Mouse (Mus musculus): ENCODE measurements around the gene Cd6.

The Cd6 gene

DNA sequence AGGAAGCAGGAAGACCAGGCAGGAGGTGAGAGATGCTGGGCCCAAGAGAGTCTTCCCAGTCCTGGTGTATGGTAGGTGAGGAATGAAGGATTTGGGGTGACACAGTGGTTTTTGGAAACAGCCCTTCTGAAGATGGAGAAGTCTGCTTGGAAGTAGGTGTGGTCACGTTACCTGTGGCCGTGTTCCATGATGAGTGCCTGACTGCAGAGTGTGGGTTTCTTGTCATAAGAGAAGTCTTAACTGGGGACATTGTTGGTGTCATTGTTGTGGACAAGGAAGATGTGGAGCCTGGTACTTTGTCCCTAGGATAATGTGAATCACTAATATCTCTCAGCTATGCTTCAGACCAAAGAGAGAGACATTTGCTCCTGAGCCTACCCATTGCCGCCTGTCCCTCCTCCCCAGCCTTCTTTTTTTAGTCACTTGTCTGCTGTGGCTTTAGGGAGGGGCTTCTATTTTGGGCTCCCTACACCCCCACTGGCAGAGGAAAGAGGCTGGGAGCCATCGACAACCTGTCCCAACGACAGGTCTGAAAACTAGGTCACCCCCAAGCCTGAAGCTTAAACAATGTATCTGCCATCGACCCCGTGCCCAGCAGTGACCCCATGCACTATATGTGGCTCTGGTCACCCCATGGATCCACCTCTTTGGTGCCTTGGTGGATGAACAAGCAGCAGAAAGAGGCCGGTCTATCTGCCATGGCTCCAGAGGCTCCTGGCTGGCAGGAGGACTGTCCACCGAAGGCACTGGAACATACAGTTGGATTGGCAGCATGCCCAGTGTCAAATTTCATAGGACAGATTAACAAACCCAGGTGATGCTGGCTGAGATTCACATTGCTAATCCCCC lies 69.7 kb downstream of the Cd6 start:
- DNase-seq, result peak; percentile 73

DNA sequence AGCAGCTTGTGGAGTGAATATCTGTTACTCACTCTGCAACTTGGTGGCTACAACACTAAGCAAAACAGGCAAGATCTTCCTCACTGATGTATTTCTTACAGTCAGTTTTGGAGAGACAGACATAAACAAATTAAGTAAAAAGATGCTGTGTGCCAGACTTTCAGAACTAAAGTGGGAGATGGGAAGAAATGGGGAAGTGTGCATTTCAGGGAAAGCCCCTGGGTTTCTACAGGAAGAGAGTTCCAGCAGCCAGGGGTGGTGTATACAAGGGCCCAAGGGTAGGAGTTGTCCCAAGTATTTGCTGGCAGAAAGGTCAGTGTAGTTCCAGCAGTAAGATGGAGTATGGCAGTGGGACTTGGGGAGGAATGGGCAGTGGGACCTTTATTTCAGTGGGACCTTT lies 70.3 kb downstream of the Cd6 start:
- DNase-seq, result no peak

- DNase-seq, result no peak
Observed at GRCm38 (mm10) chr19:10758708-10759107, 71.2 kb downstream of the Cd6 start.

DNA sequence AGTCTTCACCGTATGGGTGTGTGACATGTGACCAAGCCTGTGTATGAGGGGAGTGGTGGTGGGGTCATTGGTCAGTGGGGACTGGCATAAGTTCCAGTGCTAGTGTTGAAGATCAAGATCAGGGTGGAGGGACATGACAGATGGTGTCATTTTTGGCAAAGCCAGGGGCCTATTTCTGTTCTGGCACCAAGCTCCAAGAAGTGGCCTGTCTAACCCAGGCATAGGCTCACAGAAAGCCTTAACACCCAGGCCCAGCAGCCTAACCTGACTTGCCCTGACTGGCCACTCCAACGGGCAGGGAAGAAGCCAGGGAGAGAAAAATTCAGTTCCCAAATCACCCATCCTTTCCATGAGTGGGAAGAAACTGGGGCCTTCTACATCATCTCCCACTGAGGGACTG lies 72.3 kb downstream of the Cd6 start:
- peak; percentile 59 for DNase-seq

- peak; percentile 55 for DNase-seq
Observed at GRCm38 (mm10) chr19:10757125-10757524, 72.7 kb downstream of the Cd6 start.

DNA sequence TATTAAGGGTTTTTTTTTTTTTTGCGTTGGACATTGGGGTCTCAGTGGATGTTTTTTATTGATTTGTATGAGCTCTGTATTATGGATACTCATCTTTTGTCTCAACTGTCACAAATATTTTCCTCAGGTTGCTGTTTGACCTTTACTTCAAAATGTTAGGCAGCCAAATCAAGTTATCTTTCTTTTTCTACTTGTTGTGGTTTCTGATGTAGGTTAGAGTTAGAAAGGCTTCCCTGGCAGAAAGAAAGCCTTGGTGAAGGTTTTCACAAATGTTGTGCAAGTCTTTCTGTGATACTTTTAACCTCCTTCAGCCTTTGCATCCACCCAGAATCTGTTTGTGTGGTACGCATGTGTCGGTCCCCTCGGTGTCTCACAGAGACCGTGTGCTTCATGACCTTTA lies 77.2 kb downstream of the Cd6 start:
- DNase-seq, result no peak

DNA sequence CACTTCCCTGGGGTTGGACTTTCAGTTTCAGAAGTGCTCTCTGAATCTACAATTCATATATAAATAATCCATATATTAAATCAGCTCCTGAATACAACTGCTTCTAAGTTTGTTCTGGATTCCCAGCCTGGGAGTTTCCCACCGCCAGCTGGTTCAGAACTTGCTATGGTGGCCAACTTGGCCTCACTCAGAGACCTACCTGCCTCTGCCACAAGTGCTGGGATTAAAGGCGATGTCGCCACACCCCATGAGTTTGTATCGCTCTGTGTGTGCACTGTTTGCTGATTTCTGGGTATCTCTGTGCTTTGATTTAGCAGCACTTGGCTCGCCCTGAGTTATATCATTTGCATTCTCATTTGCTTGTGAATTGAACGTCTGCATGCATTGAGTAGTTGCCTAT lies 77.8 kb downstream of the Cd6 start:
- no peak for DNase-seq

GRCm38 (mm10) chr19:10751607-10752006 lies 78.3 kb downstream of the Cd6 start:
- no peak for DNase-seq

DNA sequence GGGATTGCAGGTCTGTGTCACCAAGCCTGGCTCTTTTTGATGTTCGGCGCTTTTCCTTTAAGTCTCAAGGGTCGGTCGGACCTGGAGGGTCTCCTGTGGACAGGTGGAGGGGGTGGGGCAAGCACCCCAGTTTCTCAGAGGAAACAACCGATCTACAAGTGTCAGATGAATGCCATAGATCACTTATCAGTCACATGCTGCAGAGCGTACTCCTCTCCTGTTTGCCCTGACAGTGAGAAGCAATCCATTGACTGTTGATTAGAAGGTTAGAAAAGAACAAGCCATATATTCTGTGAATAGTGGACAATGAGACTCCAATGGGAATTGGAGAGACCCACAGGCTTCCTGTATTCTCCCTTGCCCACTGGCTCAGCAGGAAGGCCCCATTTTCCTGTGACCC lies 79.7 kb downstream of the Cd6 start:
- DNase-seq, result no peak

DNA sequence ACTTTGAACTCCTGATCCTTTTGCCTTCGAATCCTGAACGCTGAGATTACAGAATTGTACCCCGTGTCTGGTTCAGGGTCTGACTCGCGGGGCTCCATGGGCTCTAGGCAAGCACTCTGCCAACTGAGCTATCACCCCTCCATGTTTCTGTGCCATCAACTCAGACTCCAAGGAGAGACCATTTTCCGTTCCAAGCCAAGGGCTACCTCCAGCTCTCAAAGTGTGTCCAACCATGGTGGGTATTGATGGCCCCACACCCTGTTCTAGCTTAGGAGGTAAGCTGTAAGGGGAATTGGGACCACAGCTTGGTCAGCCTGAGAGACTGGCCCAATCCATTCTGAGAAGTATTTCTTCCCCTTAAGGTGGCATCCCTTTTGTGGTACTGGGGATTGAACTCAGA lies 80.6 kb downstream of the Cd6 start:
- no peak for DNase-seq

GRCm38 (mm10) chr19:10748401-10749102 lies 81.3 kb downstream of the Cd6 start:
- no peak for DNase-seq

DNA sequence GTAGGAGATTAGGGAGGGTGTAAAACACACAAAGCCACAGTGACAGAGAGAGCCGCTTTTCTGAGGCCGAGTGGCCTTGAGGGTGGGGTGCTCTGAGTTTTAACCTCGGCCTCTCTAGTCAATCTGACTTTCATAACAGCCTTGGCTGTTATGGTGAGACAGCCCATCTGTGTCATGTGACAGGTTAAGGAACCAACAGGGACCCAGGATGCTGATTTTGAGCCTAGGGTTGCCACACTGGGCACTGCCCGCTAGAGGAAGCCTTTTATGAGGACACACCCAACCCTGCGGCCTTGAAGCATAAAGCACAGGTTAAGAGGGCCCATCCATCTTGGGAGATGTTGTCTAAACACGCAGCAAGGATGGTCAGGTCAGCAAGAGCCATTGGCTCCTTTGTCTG lies 82.1 kb downstream of the Cd6 start:
- DNase-seq, result no peak

- DNase-seq, result no peak
Observed at GRCm38 (mm10) chr19:10747182-10747581, 82.7 kb downstream of the Cd6 start.

DNA sequence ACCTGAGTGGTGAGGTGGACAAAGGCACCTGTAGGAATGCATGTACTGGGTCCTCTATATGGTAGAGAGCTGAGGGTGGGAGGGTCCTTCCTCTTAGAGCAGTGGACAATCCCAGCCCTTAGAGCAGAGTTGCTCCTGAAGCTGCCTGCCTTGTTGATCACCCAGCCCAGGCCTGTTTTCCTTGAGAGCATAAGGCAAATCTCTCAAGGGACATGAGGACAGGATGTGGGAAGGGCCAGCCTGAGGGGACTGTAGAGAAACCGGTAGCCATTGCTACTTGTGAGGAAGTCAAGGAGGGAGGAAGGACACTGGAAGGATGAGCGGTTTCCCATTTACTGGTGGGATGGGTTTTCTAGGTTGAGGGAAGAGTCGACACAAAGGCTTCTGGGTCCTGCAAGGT lies 87.3 kb downstream of the Cd6 start:
- DNase-seq, result no peak

- DNase-seq, result no peak
Observed at GRCm38 (mm10) chr19:10742145-10742544, 87.7 kb downstream of the Cd6 start.

DNA sequence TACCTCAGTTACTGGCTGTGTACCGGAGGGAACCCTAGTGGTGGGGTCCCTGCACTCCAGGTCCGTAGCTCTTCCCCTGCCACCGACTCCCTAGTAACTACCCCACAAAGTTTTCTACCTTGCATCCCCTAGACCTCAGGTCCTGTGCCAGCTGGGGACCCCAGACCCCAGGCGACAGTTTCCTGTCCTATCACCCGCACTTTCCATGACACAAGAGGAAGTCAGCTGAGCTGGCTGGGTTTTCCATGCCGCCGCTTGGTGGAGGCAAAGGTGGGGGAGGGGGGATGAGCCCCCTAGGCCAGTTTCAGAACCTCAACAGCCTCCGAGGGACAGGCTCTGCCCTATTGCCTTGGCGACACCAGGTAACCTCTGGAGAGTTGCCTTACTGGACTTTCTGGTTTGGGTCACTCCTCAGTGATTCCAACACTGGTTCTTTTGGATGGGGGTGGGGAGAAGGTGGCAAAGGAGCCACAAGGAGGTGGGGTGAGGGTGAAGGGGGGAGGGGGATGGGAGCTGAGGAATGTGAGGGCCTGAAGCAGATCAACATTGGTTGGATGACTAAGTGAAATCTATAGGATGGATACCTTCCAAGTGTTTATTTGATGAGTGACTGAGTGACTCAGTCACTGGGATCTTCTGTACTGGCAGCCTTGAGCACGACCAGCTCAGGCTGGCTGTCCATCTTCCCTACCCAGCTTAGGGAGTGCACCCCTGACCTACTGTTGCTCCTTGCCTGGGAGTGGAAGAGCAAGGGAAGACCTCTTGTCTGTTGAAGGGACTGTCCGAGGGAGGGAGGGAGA lies 89.0 kb downstream of the Cd6 start:
- DNase-seq, result no peak

- no peak for DNase-seq
Observed at GRCm38 (mm10) chr19:10739916-10740315, 89.9 kb downstream of the Cd6 start.
